Mouse (Mus musculus): Measurements from ENCODE around the gene Sccpdh. TPM values are rescaled to one million over a fixed set of nuclear protein-coding genes. Genes with fewer than 3 reads are reported as not detected.
"Not testable (repeated sequence)": the region's sequence is repeated elsewhere in the genome, so short reads cannot be mapped to it uniquely, and the experiment has no call there.

Gene Sccpdh
- polyA plus RNA-seq, 1 experiment, result 14.2 TPM

- Histone ChIP-seq H3K27ac (ENCODE audit: insufficient read depth, low read depth, low read length) (no peak overlapping the region), H3K36me3 (ENCODE audit: control insufficient read depth, insufficient read depth, low read length) (no peaks in the 10 kb centered on the region), H3K27me3 (replicated peaks; ENCODE audit: control insufficient read depth, insufficient read depth, low read length) (no peaks in the 10 kb centered on the region), H3K4me1 (ENCODE audit: control insufficient read depth, insufficient read depth, low read length) (no peaks in the 10 kb centered on the region), H3K4me3 (ENCODE audit: insufficient read depth, low read depth, low read length) (no peak overlapping the region)
- TF ChIP-seq CTCF (conservative IDR thresholded peaks at IDR 0.05; ENCODE audit: insufficient read depth, insufficient read length, low read depth, low read length) (no peak), POLR2A (IDR thresholded peaks at IDR 0.05; ENCODE audit: low read depth, low read length) (no peak)
- WGBS, result 69% methylated on average over 6 of the region's 6 CpGs
- DNase-seq, result no peak
Observed at GRCm38 (mm10) chr1:179709390-179709789, 41.4 kb downstream of the Sccpdh start.

DNA sequence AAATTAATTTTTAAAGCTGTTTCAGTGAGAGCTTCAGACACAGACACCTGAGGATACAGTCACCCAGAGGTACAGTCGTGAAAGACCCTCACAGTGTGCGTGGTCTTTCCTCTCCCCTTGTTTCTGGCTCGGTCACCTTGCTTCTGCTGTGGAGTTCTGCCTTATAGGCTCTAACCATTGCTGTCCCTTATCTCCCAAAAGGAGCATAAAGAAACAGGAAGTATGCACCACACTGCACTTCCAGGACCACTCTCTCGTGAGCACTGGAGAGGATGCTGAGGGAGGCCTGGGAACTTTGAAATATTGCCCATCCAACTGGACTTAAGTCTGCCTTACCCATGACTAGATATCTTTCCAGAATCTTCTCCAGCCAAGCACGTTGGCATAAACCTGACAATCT is 42.7 kb downstream of the Sccpdh start:
- no peak overlapping the region for H3K27ac ChIP-seq (ENCODE audit: insufficient read depth, low read depth, low read length)
- 86% methylated on average over 5 of the region's 5 CpGs for WGBS
- no peaks in the 10 kb centered on the region for H3K27me3 ChIP-seq (replicated peaks; ENCODE audit: control insufficient read depth, insufficient read depth, low read length)
- DNase-seq, result no peak
- no peaks in the 10 kb centered on the region for H3K36me3 ChIP-seq (ENCODE audit: control insufficient read depth, insufficient read depth, low read length)
- H3K4me3 ChIP-seq (ENCODE audit: insufficient read depth, low read depth, low read length), result no peak overlapping the region
- TF ChIP-seq CTCF (conservative IDR thresholded peaks at IDR 0.05; ENCODE audit: insufficient read depth, insufficient read length, low read depth, low read length) (no peak), POLR2A (IDR thresholded peaks at IDR 0.05; ENCODE audit: low read depth, low read length) (no peak)
- no peaks in the 10 kb centered on the region for H3K4me1 ChIP-seq (ENCODE audit: control insufficient read depth, insufficient read depth, low read length)

DNA sequence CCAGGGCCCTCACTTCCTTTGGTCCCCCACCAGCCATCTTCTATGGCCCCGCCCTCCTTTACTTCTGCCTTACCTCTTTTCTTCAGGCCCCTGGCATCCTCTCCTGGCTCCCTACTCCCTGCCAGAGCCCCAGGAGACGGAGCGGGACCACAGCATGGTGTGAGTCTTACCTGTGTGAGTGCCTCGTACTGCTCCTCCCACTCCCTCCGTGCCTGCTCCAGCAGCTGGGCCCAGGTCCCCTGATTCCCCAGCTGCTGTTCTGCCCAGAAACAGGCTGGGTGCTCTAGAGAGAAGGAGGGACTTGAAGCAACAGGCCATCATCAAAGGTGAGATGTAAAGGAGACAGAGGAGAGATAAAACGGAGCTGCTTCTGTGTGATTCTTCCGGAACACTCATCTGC is 44.6 kb downstream of the Sccpdh start:
- H3K4me1 ChIP-seq (ENCODE audit: control insufficient read depth, insufficient read depth, low read length), result no peaks in the 10 kb centered on the region
- TF ChIP-seq CTCF (conservative IDR thresholded peaks at IDR 0.05; ENCODE audit: insufficient read depth, insufficient read length, low read depth, low read length) (no peak), POLR2A (IDR thresholded peaks at IDR 0.05; ENCODE audit: low read depth, low read length) (no peak)
- H3K4me3 ChIP-seq (ENCODE audit: insufficient read depth, low read depth, low read length), result no peak overlapping the region
- H3K27me3 ChIP-seq (replicated peaks; ENCODE audit: control insufficient read depth, insufficient read depth, low read length), result no peaks in the 10 kb centered on the region
- DNase-seq, result no peak
- H3K27ac ChIP-seq (ENCODE audit: insufficient read depth, low read depth, low read length), result no peak overlapping the region
- WGBS, result 88% methylated on average over 7 of the region's 7 CpGs
- H3K36me3 ChIP-seq (ENCODE audit: control insufficient read depth, insufficient read depth, low read length), result no peaks in the 10 kb centered on the region

GRCm38 (mm10) chr1:179713367-179713766 is 45.4 kb downstream of the Sccpdh start:
- Histone ChIP-seq H3K27me3 (replicated peaks; ENCODE audit: control insufficient read depth, insufficient read depth, low read length) (no peaks in the 10 kb centered on the region), H3K36me3 (ENCODE audit: control insufficient read depth, insufficient read depth, low read length) (no peaks in the 10 kb centered on the region), H3K4me1 (ENCODE audit: control insufficient read depth, insufficient read depth, low read length) (no peaks in the 10 kb centered on the region), H3K27ac (ENCODE audit: insufficient read depth, low read depth, low read length) (no peak overlapping the region), H3K4me3 (ENCODE audit: insufficient read depth, low read depth, low read length) (no peak overlapping the region)
- TF ChIP-seq CTCF (conservative IDR thresholded peaks at IDR 0.05; ENCODE audit: insufficient read depth, insufficient read length, low read depth, low read length) (no peak), POLR2A (IDR thresholded peaks at IDR 0.05; ENCODE audit: low read depth, low read length) (no peak)
- 90% methylated on average over 3 of the region's 3 CpGs for WGBS
- no peak for DNase-seq

DNA sequence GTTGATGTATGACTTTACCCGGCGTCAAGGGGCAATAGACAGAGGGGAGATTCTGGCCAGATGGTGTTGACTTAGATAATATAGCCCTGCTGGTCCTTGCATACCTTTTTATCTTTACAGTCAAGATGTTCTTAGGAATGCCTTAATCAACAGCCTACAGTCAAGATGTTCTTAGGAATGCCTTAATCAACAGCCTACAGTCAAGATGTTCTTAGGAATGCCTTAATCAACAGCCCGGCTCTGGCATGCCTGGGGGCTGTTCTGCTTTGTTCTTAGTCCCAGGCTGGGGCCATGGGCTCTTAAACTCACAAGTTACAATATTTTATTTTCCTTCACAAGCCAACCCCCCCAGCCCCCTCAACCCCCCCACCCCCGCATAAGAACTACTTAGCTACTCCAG is 47.3 kb downstream of the Sccpdh start:
- not testable (repeated sequence) for DNase-seq

GRCm38 (mm10) chr1:179715786-179716185 is 47.8 kb downstream of the Sccpdh start:
- H3K27ac ChIP-seq (ENCODE audit: insufficient read depth, low read depth, low read length), result no peak overlapping the region
- no peak for DNase-seq
- H3K4me1 ChIP-seq (ENCODE audit: control insufficient read depth, insufficient read depth, low read length), result no peaks in the 10 kb centered on the region
- TF ChIP-seq CTCF (conservative IDR thresholded peaks at IDR 0.05; ENCODE audit: insufficient read depth, insufficient read length, low read depth, low read length) (no peak), POLR2A (IDR thresholded peaks at IDR 0.05; ENCODE audit: low read depth, low read length) (no peak)
- no peaks in the 10 kb centered on the region for H3K36me3 ChIP-seq (ENCODE audit: control insufficient read depth, insufficient read depth, low read length)
- H3K4me3 ChIP-seq (ENCODE audit: insufficient read depth, low read depth, low read length), result no peak overlapping the region
- 89% methylated on average over 4 of the region's 4 CpGs for WGBS
- no peaks in the 10 kb centered on the region for H3K27me3 ChIP-seq (replicated peaks; ENCODE audit: control insufficient read depth, insufficient read depth, low read length)

More for the DNA sequence above, 47.3 kb downstream of the Sccpdh start:
- WGBS, result 93% methylated on average over 4 of the region's 4 CpGs
- not testable (repeated sequence) for H3K27me3 ChIP-seq (replicated peaks; ENCODE audit: control insufficient read depth, insufficient read depth, low read length); H3K36me3 ChIP-seq (ENCODE audit: control insufficient read depth, insufficient read depth, low read length); H3K4me1 ChIP-seq (ENCODE audit: control insufficient read depth, insufficient read depth, low read length); H3K27ac ChIP-seq (ENCODE audit: insufficient read depth, low read depth, low read length); H3K4me3 ChIP-seq (ENCODE audit: insufficient read depth, low read depth, low read length)

- Histone ChIP-seq H3K4me1 (ENCODE audit: control insufficient read depth, insufficient read depth, low read length) (no peaks in the 10 kb centered on the region), H3K27ac (ENCODE audit: insufficient read depth, low read depth, low read length) (no peak overlapping the region), H3K4me3 (ENCODE audit: insufficient read depth, low read depth, low read length) (no peak overlapping the region), H3K27me3 (replicated peaks; ENCODE audit: control insufficient read depth, insufficient read depth, low read length) (no peaks in the 10 kb centered on the region), H3K36me3 (ENCODE audit: control insufficient read depth, insufficient read depth, low read length) (no peaks in the 10 kb centered on the region)
- DNase-seq, result no peak
- TF ChIP-seq CTCF (conservative IDR thresholded peaks at IDR 0.05; ENCODE audit: insufficient read depth, insufficient read length, low read depth, low read length), result no peak
- TF ChIP-seq POLR2A (IDR thresholded peaks at IDR 0.05; ENCODE audit: low read depth, low read length), result no peak
- WGBS, result 59% methylated on average over 8 of the region's 8 CpGs
Observed at GRCm38 (mm10) chr1:179722811-179723469, 54.9 kb downstream of the Sccpdh start.
